Mouse (Mus musculus) bone marrow macrophage, adult 2 months (primary cell): Measurements from ENCODE around the gene 2410002F23Rik.

Source experiments
- CTCF ChIP-seq: IDR thresholded peaks from 2 replicates; pipeline ENCODE4 v1.5.1; 2012; ENCODE audit warnings: low read depth, mild to moderate bottlenecking, low read length, moderate library complexity
- POLR2A ChIP-seq: IDR thresholded peaks from 2 replicates; pipeline ENCODE4 v1.6.1; 2012; ENCODE audit warnings: mild to moderate bottlenecking, low read depth, low read length, borderline replicate concordance

DNA sequence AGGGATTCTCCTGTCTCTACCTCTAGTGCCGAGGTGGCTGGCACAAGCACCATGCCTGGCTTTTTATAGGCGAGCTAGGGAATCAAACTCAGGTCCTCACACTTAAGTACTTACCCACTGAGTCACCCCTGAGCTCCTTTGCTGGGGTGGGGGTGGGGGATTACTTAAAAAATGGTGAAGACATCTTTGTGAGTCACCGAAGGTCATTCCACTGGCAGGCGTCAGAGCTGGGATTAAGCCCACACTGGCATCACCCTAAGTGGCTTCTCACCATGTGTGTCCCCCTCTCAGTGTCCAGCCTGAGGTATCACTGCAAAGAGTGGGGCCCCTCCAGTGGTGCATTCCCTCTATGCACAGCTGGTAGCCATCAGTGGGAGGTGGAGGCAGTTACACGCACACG, 13.9 kb downstream of the 2410002F23Rik start:
- no peak for TF ChIP-seq CTCF
- no peak for TF ChIP-seq POLR2A
